Mouse (Mus musculus) Patski (cell line): ENCODE measurements around the gene Tyrobp. TPM values are rescaled to one million over a fixed set of nuclear protein-coding genes. Genes with fewer than 3 reads are reported as not detected.
A peak's percentile ranks its signal among the peaks of the same experiment; 100 is the strongest.

Experiments
- ATAC-seq: fragments of 100-300 bp; one replicate; pipeline ENCODE4 v1.8.0; 2021
- CTCF ChIA-PET: fragments of 350-600 bp; sonication (Branson Sonifier 250); formaldehyde crosslinking; loops from one replicate; lab custom pipeline; 2022; ENCODE audit warnings: inconsistent platforms; lab: Charles Lee
- POLR2A ChIA-PET: fragments of 350-600 bp; sonication (Branson Sonifier 250); formaldehyde crosslinking; loops from one replicate; lab custom pipeline; 2022; ENCODE audit warnings: antibody characterized with exemption, inconsistent platforms; lab: Charles Lee
- DNase-seq: peaks from one replicate; pipeline ENCODE4 v3.0.0-alpha.2; 2011; ENCODE audit warnings: low read depth, low spot score
- H3K27me3 ChIP-seq: fragments of 371-371 bp; one replicate; pipeline ENCODE4 v1.5.1; 2021
- CTCF ChIP-seq: fragments of 100-300 bp; IDR thresholded peaks from one replicate; pipeline ENCODE4 v1.5.1; 2021
- in situ Hi-C: fragments of 300-500 bp; cut with MboI; formaldehyde crosslinking; loops from 3 replicates; pipeline ENCODE4 v1.11.1; 2018; ENCODE audit warnings: low pct_unique_long_range_greater_than_20kb, mixed read lengths
- polyA plus RNA-seq: library from polyadenylated mRNA; unstranded; gene quantifications from one replicate; pipeline ENCODE4 v1.2.3, GENCODE M21; 2021

Gene Tyrobp
- polyA plus RNA-seq, 1 experiment from 2014 or later, result not detected

GRCm38 (mm10) chr7:30443696-30444095, 30.1 kb downstream of the Tyrobp start:
- TF ChIP-seq CTCF, result no peak
- ATAC-seq (no peak), DNase-seq (no peak)
- H3K27me3 ChIP-seq, result no peaks in the 10 kb centered on the region
- POLR2A ChIA-PET, result interaction anchor here (0.7 kb wide), 1 partner anchor 124 kb away, joined by 3 read pairs; no protein-coding TSS in a partner anchor
- in situ Hi-C loops, result no loop called here
- CTCF ChIA-PET, result no interaction called here

GRCm38 (mm10) chr7:30444154-30444970, 30.8 kb downstream of the Tyrobp start:
- DNase-seq, result no peak
- CTCF ChIA-PET, result no interaction called here
- TF ChIP-seq CTCF, result no peak

GRCm38 (mm10) chr7:30444971-30445751, 31.6 kb downstream of the Tyrobp start, which contains the start of gene Aplp1:
Gene Aplp1 (minus strand): TSS chr7:30445535.
- ChIA-PET POLR2A (no interaction called here), CTCF (no interaction called here)
- ATAC-seq (peak; percentile 52), DNase-seq (no peak)
- no peak for TF ChIP-seq CTCF
- in situ Hi-C loops, result no loop called here
- no peaks in the 10 kb centered on the region for H3K27me3 ChIP-seq

More at GRCm38 (mm10) chr7:30444154-30444970, 30.8 kb downstream of the Tyrobp start:
- POLR2A ChIA-PET, result interaction anchor here (0.7 kb wide), 1 partner anchor 125 kb away, joined by 3 read pairs; no protein-coding TSS in a partner anchor
- no peaks in the 10 kb centered on the region for H3K27me3 ChIP-seq
- no peak for ATAC-seq
- in situ Hi-C loops, result no loop called here

- no peak for TF ChIP-seq CTCF
- ChIA-PET POLR2A (no interaction called here), CTCF (no interaction called here)
- H3K27me3 ChIP-seq, result peaks cover 16% of the 10 kb centered on the region
- in situ Hi-C loops, result no loop called here
- DNase-seq, result no peak
- ATAC-seq, result no peak
Observed at GRCm38 (mm10) chr7:30450241-30450640, 36.7 kb downstream of the Tyrobp start.

DNA sequence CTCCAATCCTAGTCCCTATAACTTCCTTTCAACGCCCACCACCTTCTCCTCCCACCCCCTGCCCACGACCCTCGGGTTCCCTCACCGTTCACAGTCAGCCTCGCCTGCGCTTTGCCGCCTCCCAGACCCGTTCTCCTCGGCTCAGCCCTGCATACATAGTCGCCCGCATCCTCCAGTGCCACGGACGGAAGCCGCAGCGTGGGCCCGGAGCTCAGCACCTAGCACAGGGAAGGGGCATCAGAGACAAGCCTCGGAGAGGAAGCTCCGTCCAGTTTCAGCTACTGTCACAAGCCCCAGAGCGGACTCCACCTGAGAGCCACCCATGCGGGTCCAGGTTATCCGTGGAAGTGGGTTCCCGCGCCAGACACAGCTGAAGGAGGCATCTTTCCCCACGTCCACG, 39.8 kb downstream of the Tyrobp start:
- ATAC-seq, result no peak
- in situ Hi-C loops, result no loop called here
- TF ChIP-seq CTCF, result no peak
- peaks cover 39% of the 10 kb centered on the region for H3K27me3 ChIP-seq
- ChIA-PET POLR2A (interaction anchor here (0.6 kb wide), 1 partner anchor 25 kb away, joined by 3 read pairs; no protein-coding TSS in a partner anchor), CTCF (no interaction called here)
- DNase-seq, result no peak

GRCm38 (mm10) chr7:30453766-30454165, 40.2 kb downstream of the Tyrobp start:
- TF ChIP-seq CTCF, result no peak
- no peak for DNase-seq
- H3K27me3 ChIP-seq, result peaks cover 42% of the 10 kb centered on the region
- no peak for ATAC-seq
- CTCF ChIA-PET, result no interaction called here
- in situ Hi-C loops, result no loop called here
- POLR2A ChIA-PET, result interaction anchor here (0.6 kb wide), 1 partner anchor 24 kb away, joined by 3 read pairs; no protein-coding TSS in a partner anchor

DNA sequence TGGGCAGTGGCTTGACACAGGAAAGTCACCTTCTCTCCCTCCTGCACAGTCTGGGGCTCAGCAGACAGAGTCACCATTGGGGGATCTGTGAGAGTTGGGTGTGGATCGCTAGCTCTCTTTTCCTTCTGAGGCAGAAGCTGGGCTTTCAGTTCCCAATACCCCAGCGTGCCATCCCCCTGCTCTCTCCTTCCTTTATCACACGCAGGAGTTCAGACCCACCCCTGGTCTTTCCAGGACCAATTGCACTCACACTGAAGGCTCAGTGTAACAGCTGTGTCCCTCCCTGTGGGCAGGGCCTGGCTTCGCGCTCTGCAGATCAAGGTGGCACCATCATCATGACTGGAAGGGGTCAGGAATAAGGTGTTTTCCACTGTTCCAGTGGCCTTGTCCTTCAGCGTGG, 40.7 kb downstream of the Tyrobp start:
- H3K27me3 ChIP-seq, result peaks cover 45% of the 10 kb centered on the region
- in situ Hi-C loops, result no loop called here
- DNase-seq (no peak), ATAC-seq (no peak)
- POLR2A ChIA-PET, result no interaction called here
- TF ChIP-seq CTCF, result no peak
- CTCF ChIA-PET, result no interaction called here

DNA sequence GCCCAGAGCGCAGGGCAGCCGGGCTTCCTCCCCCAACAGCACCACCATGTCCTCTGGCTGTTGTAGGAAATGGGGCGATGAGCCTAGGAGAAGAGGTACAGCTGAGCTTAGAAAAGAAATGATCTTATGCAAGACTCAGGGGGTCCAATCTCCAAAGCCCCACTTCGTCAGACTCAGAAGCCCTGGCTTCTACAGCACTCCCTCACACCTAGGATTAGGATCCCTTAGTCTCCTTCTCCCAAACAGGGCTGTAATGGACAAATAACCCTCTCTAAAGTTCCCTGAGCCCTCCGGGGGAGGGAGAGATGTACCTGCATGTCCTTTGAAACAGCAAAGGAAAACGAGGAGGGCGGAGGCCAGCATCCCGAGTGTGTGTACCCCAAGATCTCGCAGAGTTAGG, 42.9 kb downstream of the Tyrobp start:
- TF ChIP-seq CTCF, result no peak
- peaks cover 60% of the 10 kb centered on the region for H3K27me3 ChIP-seq
- POLR2A ChIA-PET, result no interaction called here
- no peak for DNase-seq
- ATAC-seq, result no peak
- in situ Hi-C loops, result no loop called here
- CTCF ChIA-PET, result no interaction called here

GRCm38 (mm10) chr7:30456911-30457628, 43.5 kb downstream of the Tyrobp start:
- peaks cover 64% of the 10 kb centered on the region for H3K27me3 ChIP-seq
- no peak for TF ChIP-seq CTCF
- POLR2A ChIA-PET, result no interaction called here
- CTCF ChIA-PET, result no interaction called here
- in situ Hi-C loops, result no loop called here
- no peak for DNase-seq
- no peak for ATAC-seq

DNA sequence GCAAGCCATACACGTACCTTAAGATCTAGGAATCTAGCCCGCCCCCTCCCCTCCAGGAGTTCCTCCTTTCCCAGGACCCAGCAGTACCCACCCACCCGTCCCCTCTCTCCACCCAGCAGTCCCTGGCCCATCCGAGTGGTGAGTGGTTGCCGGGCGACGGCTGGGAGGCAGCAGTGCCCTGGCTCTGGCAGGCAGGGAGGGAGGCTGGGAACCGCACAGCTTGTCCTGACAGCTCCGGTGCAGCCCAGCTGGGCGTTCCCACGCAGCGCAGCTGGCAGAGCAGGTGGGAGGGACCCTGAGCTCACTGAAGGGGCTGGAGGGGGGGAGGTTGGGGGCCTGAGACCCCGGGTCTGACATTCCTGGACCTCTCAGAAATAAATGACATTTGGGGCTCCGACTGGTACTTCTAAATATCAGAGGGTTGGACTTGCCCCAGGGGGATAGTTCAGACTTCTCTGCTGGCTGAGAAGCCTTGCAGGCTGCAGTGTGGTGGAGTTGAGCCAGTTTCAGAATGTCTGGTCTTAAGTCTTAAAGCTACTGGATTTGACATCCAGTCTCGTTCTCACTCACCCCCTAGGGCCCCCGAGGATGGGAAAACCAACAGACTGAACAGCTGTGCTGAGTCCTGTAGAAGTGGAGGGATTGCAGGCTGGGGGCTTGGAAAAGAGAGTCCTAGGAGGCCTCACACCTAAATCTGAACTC, 44.2 kb downstream of the Tyrobp start, which contains the start of the genes Kirrel2 and Nphs1:
Gene Kirrel2, minus strand, starts transcription at position 62 of the 702 bp plus-strand sequence.
Gene Nphs1, plus strand, starts transcription at position 687 of the 702 bp plus-strand sequence.
- POLR2A ChIA-PET, result no interaction called here
- ATAC-seq, result no peak
- in situ Hi-C loops, result no loop called here

More for the DNA sequence above, 44.2 kb downstream of the Tyrobp start, which contains the start of the genes Kirrel2 and Nphs1:
- CTCF ChIA-PET, result no interaction called here
- DNase-seq, result no peak
- peaks cover 71% of the 10 kb centered on the region for H3K27me3 ChIP-seq
- TF ChIP-seq CTCF, result no peak
